Mouse (Mus musculus): ENCODE measurements around the gene Slc9a3r2. TPM values are rescaled to one million over a fixed set of nuclear protein-coding genes. Genes with fewer than 3 reads are reported as not detected.
A peak's percentile ranks its signal among the peaks of the same experiment; 100 is the strongest.
"Not testable (repeated sequence)": the region's sequence is repeated elsewhere in the genome, so short reads cannot be mapped to it uniquely, and the experiment has no call there.

Gene Slc9a3r2
- polyA plus RNA-seq, 1 experiment, result 19.1 TPM

DNA sequence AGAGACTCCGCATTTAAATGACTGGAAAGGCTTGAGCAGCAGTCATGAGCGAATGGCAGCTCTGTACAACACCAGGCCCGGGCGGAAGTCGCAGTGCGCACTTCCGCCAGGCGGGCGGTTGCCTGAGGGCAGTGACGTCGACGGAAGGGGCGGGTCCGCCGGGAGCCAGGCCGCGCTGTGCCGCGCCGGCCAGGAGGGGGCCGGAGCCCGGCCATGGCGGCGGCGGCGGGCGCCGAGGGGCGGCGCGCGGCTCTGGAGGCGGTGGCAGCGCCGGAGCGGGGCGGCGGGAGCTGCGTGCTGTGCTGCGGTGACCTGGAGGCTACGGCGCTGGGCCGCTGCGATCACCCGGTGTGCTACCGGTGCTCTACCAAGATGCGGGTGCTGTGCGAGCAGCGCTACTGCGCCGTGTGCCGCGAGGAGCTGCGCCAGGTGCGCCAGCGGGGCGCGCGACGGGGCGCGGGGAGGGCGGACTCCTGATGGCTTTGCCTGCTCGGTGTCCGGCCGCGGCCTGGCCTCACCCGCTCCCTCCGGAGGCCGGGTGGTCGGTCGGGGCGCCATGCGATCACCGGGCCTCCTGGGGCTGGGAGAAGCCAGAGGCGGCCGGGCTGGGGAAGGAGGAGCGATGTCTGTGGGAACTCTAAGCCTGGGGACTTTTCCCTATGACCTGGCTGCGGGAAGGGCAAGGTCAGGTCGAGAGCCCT lies 19.6 kb upstream of the Slc9a3r2 start, which contains the start of gene Zfp598:
TSS of gene Zfp598 (plus strand) at position 143 of the 701 bp plus-strand sequence.
- H3K36me3 ChIP-seq (ENCODE audit: control insufficient read depth, insufficient read depth), result no peaks in the 10 kb centered on the region
- peaks cover 50% of the 10 kb centered on the region for H3K79me2 ChIP-seq (ENCODE audit: control insufficient read depth, insufficient read depth)
- no peaks in the 10 kb centered on the region for H3K27me3 ChIP-seq (ENCODE audit: control insufficient read depth, insufficient read depth, insufficient read length)
- peak in 2 of 3 experiments; percentile 32 to 73 for TF ChIP-seq MYOD1 (IDR thresholded peaks at IDR 0.05; ENCODE audit: control insufficient read depth in 1 of 3, insufficient read length in 2 of 3, low read depth in 2 of 3)
- peak; percentile 86 for TF ChIP-seq POLR2A (IDR thresholded peaks at IDR 0.05; ENCODE audit: insufficient read length, low read depth)
- TF ChIP-seq TCF12 (IDR thresholded peaks at IDR 0.05; ENCODE audit: insufficient read depth, poor library complexity, severe bottlenecking), result no peak
- peak; percentile 75 for TF ChIP-seq POLR2AphosphoS2 (IDR thresholded peaks at IDR 0.05; ENCODE audit: insufficient read length, low read depth)
- H3K4me2 ChIP-seq (ENCODE audit: low read depth), result peak within 1 kb of the TSS; percentile 96
- peak within 1 kb of the TSS; percentile 81 for H3ac ChIP-seq (ENCODE audit: control insufficient read depth, insufficient read length)
- peak within 1 kb of the TSS; percentile 78 for H3K4me3 ChIP-seq

DNA sequence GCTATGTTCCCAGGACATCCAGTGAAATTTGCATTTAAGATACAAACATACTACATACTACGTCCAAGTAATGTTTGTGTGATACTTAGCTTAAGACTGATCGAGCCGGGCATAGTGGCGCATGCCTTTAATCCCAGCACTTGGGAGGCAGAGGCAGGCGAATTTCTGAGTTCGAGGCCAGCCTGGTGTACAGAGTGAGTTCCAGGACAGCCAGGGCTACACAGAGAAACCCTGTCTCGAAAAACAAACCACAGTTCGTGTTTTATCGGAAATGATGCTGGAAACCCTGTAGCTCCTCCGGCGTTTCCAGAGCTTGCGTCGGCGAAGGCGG lies 19.1 kb upstream of the Slc9a3r2 start:
- peak overlapping the region; percentile 78 for H3K4me3 ChIP-seq
- TF ChIP-seq CEBPB (IDR thresholded peaks at IDR 0.05; ENCODE audit: insufficient read depth, poor library complexity, severe bottlenecking), result peak; percentile 65; the same call in 1 of the 2 replicates
- peaks cover 46% of the 10 kb centered on the region for H3K79me2 ChIP-seq (ENCODE audit: control insufficient read depth, insufficient read depth)
- not testable (repeated sequence) for H3K36me3 ChIP-seq (ENCODE audit: control insufficient read depth, insufficient read depth); H3K27me3 ChIP-seq (ENCODE audit: control insufficient read depth, insufficient read depth, insufficient read length)
- H3ac ChIP-seq (ENCODE audit: control insufficient read depth, insufficient read length), result peak overlapping the region; percentile 81
- H3K4me2 ChIP-seq (ENCODE audit: low read depth), result peak overlapping the region; percentile 82

DNA sequence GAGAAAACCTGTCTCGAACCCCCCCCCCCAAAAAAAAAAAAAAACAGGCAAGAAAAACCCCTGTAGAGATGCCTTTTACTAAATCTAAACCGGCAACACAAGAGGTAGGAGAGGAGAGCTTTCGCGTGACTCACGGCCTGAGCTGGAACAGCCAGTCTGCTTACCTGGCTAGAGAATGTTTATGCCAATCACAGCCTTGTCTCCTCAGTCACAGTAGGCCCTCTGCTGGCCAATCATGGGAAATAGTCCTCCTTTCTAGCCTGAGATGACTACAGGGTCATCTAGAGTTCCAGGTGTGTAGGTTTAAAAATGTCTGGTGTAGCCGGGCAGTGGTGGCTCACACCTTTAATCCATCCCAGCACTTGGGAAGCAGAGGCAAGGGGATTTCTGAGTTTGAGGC lies 17.3 kb upstream of the Slc9a3r2 start:
- H3K27me3 ChIP-seq (ENCODE audit: control insufficient read depth, insufficient read depth, insufficient read length), result no peaks in the 10 kb centered on the region
- no peak overlapping the region for H3ac ChIP-seq (ENCODE audit: control insufficient read depth, insufficient read length)
- H3K4me3 ChIP-seq, result no peak overlapping the region
- TF ChIP-seq TCF3 (IDR thresholded peaks at IDR 0.05; ENCODE audit: insufficient read length, low read depth) (no peak), MAX (IDR thresholded peaks at IDR 0.05; ENCODE audit: low read depth) (no peak), MYOD1 (IDR thresholded peaks at IDR 0.05; ENCODE audit: control insufficient read depth in 1 of 3, insufficient read length in 2 of 3, low read depth in 2 of 3) (no peak), REST (IDR thresholded peaks at IDR 0.05; ENCODE audit: insufficient read depth, insufficient read length) (no peak), POLR2AphosphoS2 (IDR thresholded peaks at IDR 0.05; ENCODE audit: insufficient read length, low read depth) (no peak), POLR2A (IDR thresholded peaks at IDR 0.05; ENCODE audit: insufficient read length, low read depth) (no peak)
- H3K36me3 ChIP-seq (ENCODE audit: control insufficient read depth, insufficient read depth), result no peaks in the 10 kb centered on the region
- H3K79me2 ChIP-seq (ENCODE audit: control insufficient read depth, insufficient read depth), result peaks cover 28% of the 10 kb centered on the region
- no peak overlapping the region for H3K4me2 ChIP-seq (ENCODE audit: low read depth)

DNA sequence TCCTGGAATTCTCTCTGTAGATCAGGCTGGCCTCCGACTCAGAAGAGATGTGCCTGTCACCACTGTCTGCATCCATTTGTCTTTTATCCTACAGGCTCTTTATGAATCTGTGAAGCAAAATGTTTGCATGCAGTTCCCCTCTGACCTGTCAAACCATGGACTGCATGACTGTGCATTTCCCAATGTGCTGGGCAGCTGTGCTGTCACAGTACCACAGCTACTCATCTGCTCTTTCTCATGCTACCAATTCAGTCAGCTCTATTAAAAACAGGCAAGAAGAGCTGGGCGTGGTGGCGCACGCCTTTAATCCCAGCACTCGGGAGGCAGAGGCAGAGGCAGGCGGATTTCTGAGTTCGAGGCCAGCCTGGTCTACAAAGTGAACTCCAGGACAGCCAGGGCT lies 16.9 kb upstream of the Slc9a3r2 start:
- H3K27me3 ChIP-seq (ENCODE audit: control insufficient read depth, insufficient read depth, insufficient read length); H3K36me3 ChIP-seq (ENCODE audit: control insufficient read depth, insufficient read depth); H3K4me2 ChIP-seq (ENCODE audit: low read depth); H3ac ChIP-seq (ENCODE audit: control insufficient read depth, insufficient read length); H3K4me3 ChIP-seq: not testable (repeated sequence)
- H3K79me2 ChIP-seq (ENCODE audit: control insufficient read depth, insufficient read depth), result peaks cover 24% of the 10 kb centered on the region

DNA sequence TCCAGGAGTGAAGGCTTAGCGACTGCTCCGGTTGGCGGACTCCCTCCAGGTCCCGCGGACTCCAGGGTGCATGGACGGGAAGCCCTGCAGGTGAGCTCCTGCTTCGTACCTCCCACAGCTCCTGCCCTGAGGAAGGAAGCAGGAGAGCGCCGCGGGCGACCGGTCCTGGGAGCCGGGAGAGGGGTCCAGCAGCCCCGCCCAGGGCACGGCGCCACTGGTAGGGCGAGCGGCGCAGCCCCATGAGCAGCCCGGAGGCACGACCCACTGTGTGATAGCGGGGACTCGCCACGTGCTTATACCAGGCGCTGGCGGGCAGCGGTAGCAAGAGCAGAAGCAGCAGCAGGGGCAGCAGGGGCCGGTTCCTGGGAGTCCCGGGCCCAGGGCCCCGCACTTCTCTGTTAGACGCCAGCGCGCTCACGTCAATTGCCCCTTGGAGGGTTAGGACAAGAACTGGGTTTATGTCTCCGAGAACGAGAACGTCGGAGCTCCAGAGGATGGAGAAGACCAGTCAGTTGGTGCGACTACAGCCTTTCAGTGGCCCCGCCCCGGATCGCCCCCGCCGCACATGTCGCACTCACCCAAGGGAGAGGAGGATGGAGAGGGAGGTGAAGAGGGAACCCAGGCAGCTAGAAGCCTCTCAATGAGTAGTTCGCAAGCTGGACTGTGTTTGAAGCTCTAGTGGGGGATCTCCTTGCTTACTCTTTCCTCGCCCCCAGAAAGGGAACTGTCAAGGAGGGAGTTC lies 8.1 kb upstream of the Slc9a3r2 start, which contains the start of gene Npw:
TSS of gene Npw (minus strand) at position 441 of the 742 bp plus-strand sequence.
- TF ChIP-seq MYOD1 (IDR thresholded peaks at IDR 0.05; ENCODE audit: control insufficient read depth in 1 of 3, insufficient read length in 2 of 3, low read depth in 2 of 3), result no peak
- TF ChIP-seq MAX (IDR thresholded peaks at IDR 0.05; ENCODE audit: low read depth), result no peak
- no peak for TF ChIP-seq USF1 (IDR thresholded peaks at IDR 0.05; ENCODE audit: low read depth)
- no peak for TF ChIP-seq REST (IDR thresholded peaks at IDR 0.05; ENCODE audit: insufficient read depth, insufficient read length)
- TF ChIP-seq SRF (IDR thresholded peaks at IDR 0.05; ENCODE audit: control insufficient read depth, insufficient read length, low read depth), result no peak
- no peak for TF ChIP-seq POLR2A (IDR thresholded peaks at IDR 0.05; ENCODE audit: insufficient read length, low read depth)
- TF ChIP-seq E2F4 (IDR thresholded peaks at IDR 0.05; ENCODE audit: insufficient read depth), result no peak
- no peak for TF ChIP-seq POLR2AphosphoS2 (IDR thresholded peaks at IDR 0.05; ENCODE audit: insufficient read length, low read depth)
- no peak for TF ChIP-seq CEBPB (IDR thresholded peaks at IDR 0.05; ENCODE audit: insufficient read depth, poor library complexity, severe bottlenecking)
- TF ChIP-seq MYOG (IDR thresholded peaks at IDR 0.05; ENCODE audit: control insufficient read depth in 1 of 3, insufficient read depth in 1 of 3, insufficient read length in 2 of 3, low read depth in 2 of 3), result no peak
- no peak for TF ChIP-seq TCF12 (IDR thresholded peaks at IDR 0.05; ENCODE audit: insufficient read depth, poor library complexity, severe bottlenecking)
- TF ChIP-seq TCF3 (IDR thresholded peaks at IDR 0.05; ENCODE audit: insufficient read length, low read depth), result no peak

More for the DNA sequence above, 8.1 kb upstream of the Slc9a3r2 start, which contains the start of gene Npw:
- Histone ChIP-seq H3K4me3 (no peak within 1 kb of the TSS), H3K36me3 (ENCODE audit: control insufficient read depth, insufficient read depth) (no peaks in the 10 kb centered on the region), H3K79me2 (ENCODE audit: control insufficient read depth, insufficient read depth) (no peaks in the 10 kb centered on the region), H3ac (ENCODE audit: control insufficient read depth, insufficient read length) (no peak within 1 kb of the TSS), H3K4me2 (ENCODE audit: low read depth) (peak within 1 kb of the TSS; percentile 24), H3K27me3 (ENCODE audit: control insufficient read depth, insufficient read depth, insufficient read length) (peaks cover 7% of the 10 kb centered on the region)

Measured in myocyte (in vitro differentiated cells).